Mouse (Mus musculus) neural tube, embryonic 15.5 days (tissue): ENCODE data around the gene Jak2. TPM values are rescaled to one million over a fixed set of nuclear protein-coding genes. Genes with fewer than 3 reads are reported as not detected.

Source experiments
- ATAC-seq: fragments of 200-750 bp; cut with Nextera tagmentation; 2 replicates; pipeline ENCODE4 v1.8.0; 2017; ENCODE audit warnings: mild to moderate bottlenecking, moderate TSS enrichment, moderate library complexity; ENCODE audit not compliant: low FRiP score
- H3K27ac ChIP-seq: fragments of 300-500 bp; sonication (generic); replicated peaks from 2 replicates; pipeline ENCODE4 v1.5.1; 2015; ENCODE audit warnings: mild to moderate bottlenecking, inconsistent platforms
- H3K27me3 ChIP-seq: fragments of 300-500 bp; sonication (generic); replicated peaks from 2 replicates; pipeline ENCODE4 v1.6.1; 2015; ENCODE audit warnings: inconsistent platforms
- H3K36me3 ChIP-seq: fragments of 300-500 bp; sonication (generic); 2 replicates; pipeline ENCODE4 v1.6.1; 2015; ENCODE audit warnings: inconsistent platforms
- H3K4me1 ChIP-seq: fragments of 300-500 bp; sonication (generic); 2 replicates; pipeline ENCODE4 v1.6.1; 2015; ENCODE audit warnings: inconsistent platforms
- H3K4me2 ChIP-seq: fragments of 300-500 bp; sonication (generic); 2 replicates; pipeline ENCODE4 v1.6.1; 2015; ENCODE audit warnings: inconsistent platforms, mild to moderate bottlenecking, moderate library complexity
- H3K4me3 ChIP-seq: fragments of 300-500 bp; sonication (generic); replicated peaks from 2 replicates; pipeline ENCODE4 v1.5.1; 2015; ENCODE audit warnings: mild to moderate bottlenecking, inconsistent platforms
- H3K9ac ChIP-seq: fragments of 300-500 bp; sonication (generic); replicated peaks from 2 replicates; pipeline ENCODE4 v1.6.1; 2015; ENCODE audit warnings: mild to moderate bottlenecking, inconsistent platforms
- H3K9me3 ChIP-seq: fragments of 300-500 bp; sonication (generic); replicated peaks from 2 replicates; pipeline ENCODE4 v1.6.1; 2016; ENCODE audit warnings: inconsistent platforms
- WGBS: fragments of 180-500 bp; shearing (Covaris S2); methylation state at CpG from one replicate; pipeline ENCODE4 v1.1.7; 2015; ENCODE audit warnings: mixed read lengths; 5-methylcytosine and 5-hydroxymethylcytosine counted together
- polyA plus RNA-seq: library from polyadenylated mRNA; unstranded; fragments of >200 nt; fragmentation: Nextera tagmentation; extraction: Ambion mirVana; gene quantifications from 2 replicates; pipeline ENCODE4 v1.2.1, GENCODE M21; 2015

The Jak2 gene
- polyA plus RNA-seq, 1 experiment from 2014 or later = 11.9 TPM

DNA sequence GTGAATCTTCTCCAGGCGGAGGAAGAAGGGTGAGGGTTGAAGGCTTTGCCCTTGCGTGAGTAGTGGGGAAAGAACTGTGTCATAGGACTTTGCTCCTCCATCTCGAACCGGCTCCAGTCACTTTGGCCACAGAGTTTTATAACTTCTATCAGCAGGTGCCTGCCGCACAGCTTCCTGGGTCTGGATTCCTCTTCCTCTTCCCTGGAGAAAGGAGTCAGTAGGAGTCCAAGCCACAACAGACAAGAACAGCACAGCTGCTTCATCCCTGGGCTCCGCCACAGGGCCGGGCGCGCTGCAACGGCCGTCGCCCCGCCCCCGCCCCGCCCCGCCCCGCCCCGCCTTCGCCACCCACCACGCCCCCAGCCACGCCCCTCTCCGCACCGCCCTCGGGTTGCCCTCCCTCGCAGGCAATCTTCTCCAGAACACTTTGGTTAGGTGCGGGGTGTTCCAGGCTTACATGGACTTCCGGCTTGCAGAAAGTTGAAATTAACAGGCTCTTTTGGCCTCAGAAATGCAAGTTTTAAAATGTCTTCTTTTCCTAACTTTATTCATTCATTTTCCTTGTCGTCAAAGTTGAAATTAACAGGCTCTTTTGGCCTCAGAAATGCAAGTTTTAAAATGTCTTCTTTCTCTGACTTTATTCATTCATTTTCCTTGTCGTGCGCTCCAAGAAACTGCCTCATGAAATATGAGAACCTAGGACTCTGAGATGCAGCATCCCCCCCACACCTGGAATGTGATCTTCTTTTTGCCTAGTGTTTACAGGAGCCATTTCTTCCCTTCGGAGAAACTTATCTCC lies 73.6 kb downstream of the Jak2 start, which contains the start of gene Insl6:
Insl6 (minus strand) TSS at position 304 of the 799 bp plus-strand sequence.
- H3K36me3 ChIP-seq = no peaks in the 10 kb centered on the region
- H3K4me2 ChIP-seq = peak within 1 kb of the TSS; percentile 70
- ATAC-seq = peak; percentile 70
- no peaks in the 10 kb centered on the region for H3K27me3 ChIP-seq
- H3K4me3 ChIP-seq = peak within 1 kb of the TSS; percentile 35
- no peak within 1 kb of the TSS for H3K9ac ChIP-seq
- H3K9me3 ChIP-seq = no peaks in the 10 kb centered on the region
- H3K27ac ChIP-seq = no peak within 1 kb of the TSS
- peaks cover 5% of the 10 kb centered on the region for H3K4me1 ChIP-seq
- WGBS = 8% methylated on average over 25 of the region's 31 CpGs

GRCm38 (mm10) chr19:29325852-29326180 lies 74.2 kb downstream of the Jak2 start:
- no peak for ATAC-seq
- H3K4me3 ChIP-seq = no peak overlapping the region
- WGBS = 71% methylated on average over 9 of the region's 9 CpGs
- no peaks in the 10 kb centered on the region for H3K36me3 ChIP-seq
- H3K27me3 ChIP-seq = no peaks in the 10 kb centered on the region
- H3K4me1 ChIP-seq = peaks cover 5% of the 10 kb centered on the region
- H3K4me2 ChIP-seq = peak overlapping the region; percentile 70
- H3K9me3 ChIP-seq = no peaks in the 10 kb centered on the region
- no peak overlapping the region for H3K27ac ChIP-seq
- no peak overlapping the region for H3K9ac ChIP-seq

- H3K4me3 ChIP-seq = no peak overlapping the region
- no peaks in the 10 kb centered on the region for H3K9me3 ChIP-seq
- no peak overlapping the region for H3K9ac ChIP-seq
- H3K4me2 ChIP-seq = no peak overlapping the region
- 81% methylated on average over 4 of the region's 4 CpGs for WGBS
- H3K36me3 ChIP-seq = no peaks in the 10 kb centered on the region
- peaks cover 5% of the 10 kb centered on the region for H3K4me1 ChIP-seq
- no peaks in the 10 kb centered on the region for H3K27me3 ChIP-seq
- ATAC-seq = no peak
- H3K27ac ChIP-seq = no peak overlapping the region
Observed at GRCm38 (mm10) chr19:29326396-29326795, 74.8 kb downstream of the Jak2 start.

- Histone ChIP-seq H3K27ac (no peak overlapping the region), H3K4me3 (no peak overlapping the region), H3K4me2 (no peak overlapping the region), H3K27me3 (no peaks in the 10 kb centered on the region), H3K36me3 (no peaks in the 10 kb centered on the region), H3K4me1 (peaks cover 5% of the 10 kb centered on the region), H3K9ac (no peak overlapping the region), H3K9me3 (no peaks in the 10 kb centered on the region)
- 83% methylated on average over 13 of the region's 13 CpGs for WGBS
- no peak for ATAC-seq
Observed at GRCm38 (mm10) chr19:29326822-29327552, 75.4 kb downstream of the Jak2 start.

GRCm38 (mm10) chr19:29334068-29334745 lies 82.6 kb downstream of the Jak2 start, which contains the start of gene Rln1:
TSS of gene Rln1 (minus strand) at chr19:29334670.
- peak within 1 kb of the TSS; percentile 60 for H3K9ac ChIP-seq
- H3K4me3 ChIP-seq = peak within 1 kb of the TSS; percentile 47
- peak; percentile 91 for ATAC-seq
- H3K9me3 ChIP-seq = no peaks in the 10 kb centered on the region
- peak within 1 kb of the TSS; percentile 77 for H3K4me2 ChIP-seq
- H3K27me3 ChIP-seq = no peaks in the 10 kb centered on the region
- H3K27ac ChIP-seq = peak within 1 kb of the TSS; percentile 38
- H3K4me1 ChIP-seq = peaks cover 10% of the 10 kb centered on the region; the same call in 1 of the 2 replicates
- H3K36me3 ChIP-seq = no peaks in the 10 kb centered on the region
- 2% methylated on average over 23 of the region's 23 CpGs for WGBS

DNA sequence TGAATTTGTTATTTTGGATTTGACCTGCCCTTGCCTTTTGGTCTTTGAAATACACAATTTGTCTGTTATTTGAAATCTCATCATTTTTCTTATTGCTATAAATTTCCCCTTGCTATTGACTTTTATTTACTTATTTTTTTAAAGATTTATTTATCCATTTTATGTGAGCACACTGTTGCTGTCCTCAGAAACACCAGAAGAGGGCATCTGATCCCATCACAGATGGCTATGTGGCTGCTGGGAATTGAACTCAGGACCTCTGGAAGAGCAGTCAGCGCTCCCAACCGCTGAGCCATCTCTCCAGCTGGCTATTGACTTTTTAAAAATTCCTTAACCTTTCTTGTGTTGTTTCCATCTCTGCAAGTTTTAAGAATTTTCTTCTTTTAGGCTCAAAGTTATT lies 85.0 kb downstream of the Jak2 start:
- no peak for ATAC-seq
- H3K4me1 ChIP-seq = peaks cover 10% of the 10 kb centered on the region; the same call in 1 of the 2 replicates
- 85% methylated on average over 2 of the region's 2 CpGs for WGBS
- H3K9me3 ChIP-seq = no peaks in the 10 kb centered on the region
- no peak overlapping the region for H3K4me2 ChIP-seq
- no peak overlapping the region for H3K27ac ChIP-seq
- no peaks in the 10 kb centered on the region for H3K36me3 ChIP-seq
- no peak overlapping the region for H3K9ac ChIP-seq
- H3K27me3 ChIP-seq = no peaks in the 10 kb centered on the region
- H3K4me3 ChIP-seq = no peak overlapping the region

- H3K9me3 ChIP-seq = no peaks in the 10 kb centered on the region
- no peak overlapping the region for H3K4me2 ChIP-seq
- ATAC-seq = no peak
- H3K36me3 ChIP-seq = no peaks in the 10 kb centered on the region
- WGBS = 76% methylated on average over 4 of the region's 4 CpGs
- no peaks in the 10 kb centered on the region for H3K4me1 ChIP-seq
- H3K4me3 ChIP-seq = no peak overlapping the region
- H3K27me3 ChIP-seq = no peaks in the 10 kb centered on the region
- H3K9ac ChIP-seq = no peak overlapping the region
- H3K27ac ChIP-seq = no peak overlapping the region
Observed at GRCm38 (mm10) chr19:29341029-29341428, 89.4 kb downstream of the Jak2 start.

DNA sequence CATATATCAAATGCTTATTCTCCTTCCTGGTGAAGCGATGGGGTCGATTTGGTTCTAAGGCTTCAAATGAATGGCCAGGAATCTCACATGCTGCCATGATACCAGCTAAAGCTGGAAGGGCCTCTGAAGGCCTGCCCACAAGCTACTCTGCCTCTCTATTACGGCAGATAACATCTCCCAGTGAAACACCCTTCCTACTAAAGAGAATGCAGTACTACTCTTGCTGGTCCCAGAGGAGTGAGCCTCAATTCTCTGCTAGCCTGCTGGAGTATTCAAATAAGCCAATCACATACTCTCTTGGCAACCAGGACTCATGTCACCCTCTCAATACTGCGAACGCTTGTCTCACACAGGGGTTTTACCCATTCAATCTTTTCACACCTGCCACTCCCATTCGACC lies 90.7 kb downstream of the Jak2 start:
- Histone ChIP-seq H3K4me1 (no peaks in the 10 kb centered on the region), H3K27ac (no peak overlapping the region), H3K27me3 (no peaks in the 10 kb centered on the region), H3K9me3 (no peaks in the 10 kb centered on the region), H3K36me3 (no peaks in the 10 kb centered on the region), H3K4me3 (no peak overlapping the region), H3K9ac (no peak overlapping the region), H3K4me2 (no peak overlapping the region)
- 82% methylated on average over 6 of the region's 6 CpGs for WGBS
- no peak for ATAC-seq

GRCm38 (mm10) chr19:29344868-29345267 lies 93.2 kb downstream of the Jak2 start:
- Histone ChIP-seq H3K27ac (no peak overlapping the region), H3K9ac (no peak overlapping the region), H3K4me2 (no peak overlapping the region)

DNA sequence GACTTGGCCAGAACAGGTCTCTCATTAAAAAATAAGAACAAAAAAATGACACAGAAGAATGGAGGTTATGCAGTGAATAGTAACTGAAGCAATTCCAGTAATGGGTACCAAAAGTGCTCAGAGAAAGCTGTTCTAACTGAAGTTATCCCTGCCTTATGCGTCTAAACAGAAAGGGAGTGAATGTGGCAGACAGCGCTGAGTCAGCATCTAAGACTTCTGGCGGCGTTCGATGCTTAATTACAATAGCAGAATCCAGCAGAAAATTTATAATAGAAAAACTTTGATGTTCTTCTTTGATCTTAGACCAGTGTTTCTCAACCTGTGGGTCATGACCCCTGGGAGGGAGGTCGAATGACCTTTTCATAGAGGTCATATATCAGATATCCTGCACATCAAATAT lies 94.0 kb downstream of the Jak2 start:
- Histone ChIP-seq H3K27me3 (no peaks in the 10 kb centered on the region), H3K4me3 (no peak overlapping the region), H3K4me2 (no peak overlapping the region), H3K4me1 (no peaks in the 10 kb centered on the region), H3K9me3 (no peaks in the 10 kb centered on the region), H3K27ac (no peak overlapping the region), H3K36me3 (peaks cover 5% of the 10 kb centered on the region; the same call in 1 of the 2 replicates), H3K9ac (no peak overlapping the region)
- 83% methylated on average over 6 of the region's 6 CpGs for WGBS
- no peak for ATAC-seq

More at GRCm38 (mm10) chr19:29344868-29345267, 93.2 kb downstream of the Jak2 start:
- H3K4me3 ChIP-seq = no peak overlapping the region
- H3K36me3 ChIP-seq = peaks cover 2% of the 10 kb centered on the region; the same call in 1 of the 2 replicates
- no peaks in the 10 kb centered on the region for H3K4me1 ChIP-seq
- H3K9me3 ChIP-seq = no peaks in the 10 kb centered on the region
- no peak for ATAC-seq
- H3K27me3 ChIP-seq = no peaks in the 10 kb centered on the region

DNA sequence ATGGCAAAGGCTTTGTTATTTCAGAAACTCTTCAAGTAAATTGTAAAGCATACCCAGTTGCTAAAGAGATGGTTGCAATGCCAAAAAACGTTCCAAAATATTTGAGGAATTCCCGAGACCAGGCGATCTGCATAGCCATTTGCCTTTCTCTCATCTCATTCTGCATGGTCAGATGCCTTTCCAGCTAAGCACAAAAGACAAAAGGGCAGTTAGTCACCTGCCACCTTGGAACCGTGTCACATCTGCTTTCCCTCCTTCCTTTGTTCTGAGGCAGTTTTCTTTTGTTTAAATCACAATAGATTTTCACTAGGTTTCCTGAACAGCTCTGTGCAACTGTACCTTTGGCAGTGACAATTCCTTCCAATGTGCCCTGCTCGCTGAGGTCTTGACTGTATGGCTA lies 99.4 kb downstream of the Jak2 start:
- Histone ChIP-seq H3K4me3 (no peak overlapping the region), H3K4me2 (no peak overlapping the region), H3K27ac (no peak overlapping the region), H3K36me3 (peaks cover 9% of the 10 kb centered on the region; the same call in 1 of the 2 replicates), H3K4me1 (peaks cover 13% of the 10 kb centered on the region), H3K9me3 (no peaks in the 10 kb centered on the region), H3K9ac (no peak overlapping the region), H3K27me3 (no peaks in the 10 kb centered on the region)
- no peak for ATAC-seq
- WGBS = 10% methylated on average over 5 of the region's 5 CpGs
